Mouse (Mus musculus) cortical plate, adult 2 months (tissue): ENCODE measurements at regions not wholly inside any gene's neighbourhood (a gene's known extent, or its start where the extent isn't known, plus 50 kb on each side); places are given as distances from the start of the nearest gene placed in this dataset.

Experiments
- H3K27ac ChIP-seq: fragments of 200-500 bp; 2 replicates; pipeline ENCODE4 v1.5.1; 2012; ENCODE audit warnings: low read length, control low read depth, inconsistent platforms; ENCODE audit not compliant: insufficient read depth
- H3K4me1 ChIP-seq: fragments of 200-500 bp; 2 replicates; pipeline ENCODE4 v1.6.1; 2011; ENCODE audit warnings: low read length; ENCODE audit not compliant: control insufficient read depth, insufficient read depth
- H3K4me3 ChIP-seq: fragments of 200-500 bp; 2 replicates; pipeline ENCODE4 v1.5.1; 2011; ENCODE audit warnings: mild to moderate bottlenecking, low read length, control low read depth; ENCODE audit not compliant: insufficient read depth
- CTCF ChIP-seq: fragments of 200-500 bp; IDR thresholded peaks from 2 replicates; pipeline ENCODE4 v1.5.1; 2011; ENCODE audit warnings: mild to moderate bottlenecking, control low read depth, low read length; ENCODE audit not compliant: insufficient read depth; ENCODE audit errors: extremely low read depth
- POLR2A ChIP-seq: fragments of 200-500 bp; IDR thresholded peaks from 2 replicates; pipeline ENCODE4 v1.6.1; 2011; ENCODE audit warnings: mild to moderate bottlenecking, low read length, control low read depth; ENCODE audit not compliant: insufficient read depth; ENCODE audit errors: extremely low read depth

DNA sequence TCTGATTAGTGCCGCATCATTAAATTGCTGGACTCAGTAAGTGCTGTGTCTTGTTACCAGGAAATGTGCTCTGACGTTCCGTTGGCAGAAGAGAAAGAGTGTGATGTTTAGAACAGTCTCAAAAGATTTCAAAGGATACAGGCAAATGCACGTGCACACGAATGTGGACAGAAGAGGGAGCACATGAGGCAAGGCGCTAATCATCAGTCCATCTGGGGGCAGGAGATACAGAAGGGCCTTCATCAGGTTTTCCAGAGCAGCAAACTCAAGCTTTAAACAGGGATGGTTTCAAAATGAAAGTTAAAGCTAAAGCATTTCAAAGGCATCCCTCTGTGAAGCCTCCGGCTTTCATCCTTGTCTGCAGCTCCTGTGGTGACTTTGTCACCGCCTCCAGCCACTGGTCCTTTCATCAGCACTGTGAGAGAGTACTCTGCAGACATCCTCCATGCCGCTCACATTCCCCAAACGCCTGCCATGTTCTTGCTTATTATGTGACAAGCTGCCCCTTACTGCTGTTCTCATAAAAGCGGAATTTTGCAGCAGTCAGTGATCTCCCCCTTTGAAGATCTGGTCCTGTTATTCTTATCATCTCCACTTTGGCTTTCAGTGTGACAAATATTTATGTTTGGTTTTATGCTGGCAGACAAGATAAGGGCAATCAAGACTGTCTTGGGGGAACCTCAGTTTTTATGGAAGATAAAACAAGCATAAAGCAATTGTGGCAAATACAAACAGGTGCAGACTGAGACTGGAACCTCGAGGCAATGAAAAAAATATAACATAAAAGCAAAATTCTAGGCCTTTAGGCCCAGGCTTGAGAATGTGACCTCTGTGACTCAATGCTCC is 111.5 kb upstream of the Tmem150c start:
- H3K4me1 ChIP-seq: no peaks in the 10 kb centered on the region
- TF ChIP-seq POLR2A (no peak), CTCF (no peak)
- no peak overlapping the region for H3K27ac ChIP-seq
- H3K4me3 ChIP-seq: no peak overlapping the region

DNA sequence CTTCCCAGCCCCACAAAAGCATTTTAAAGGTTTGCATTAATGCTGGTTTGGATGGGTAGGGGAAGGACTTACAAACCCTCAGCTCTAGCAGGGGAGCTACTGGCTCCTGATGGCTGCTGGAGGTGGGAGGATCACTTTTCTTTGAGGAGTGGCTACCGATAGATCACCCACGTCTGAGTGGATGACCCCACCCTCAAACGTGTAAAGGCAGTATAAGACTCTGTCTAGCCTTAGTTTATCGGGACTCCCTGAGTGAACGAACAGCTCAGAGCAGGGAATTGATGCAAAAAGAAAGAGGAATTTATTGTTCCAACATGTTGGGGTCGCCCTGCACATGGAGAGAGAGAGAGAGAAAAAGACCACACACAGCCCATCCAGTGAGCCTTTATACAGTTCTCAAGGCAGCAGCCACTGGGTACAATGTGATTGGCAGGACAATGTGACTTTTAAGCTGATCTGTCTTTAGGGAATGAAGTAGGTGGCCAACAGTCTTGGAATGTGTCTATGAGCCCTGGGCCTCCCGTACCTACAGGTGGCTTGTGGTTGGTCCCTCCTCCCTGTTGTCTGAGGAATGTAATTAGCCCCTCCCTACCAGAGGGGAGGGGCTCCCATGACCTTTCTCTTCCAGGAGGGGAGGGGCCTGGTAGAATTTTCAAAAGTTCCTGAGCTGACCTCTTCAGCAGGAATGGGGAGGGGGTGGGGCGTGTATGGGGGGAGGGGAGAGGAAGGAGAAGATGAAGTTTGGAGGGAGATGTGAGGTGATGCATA is 108.7 kb upstream of the Tmem150c start:
- TF ChIP-seq POLR2A (no peak), CTCF (no peak)
- Histone ChIP-seq H3K4me3 (no peak overlapping the region), H3K27ac (no peak overlapping the region), H3K4me1 (no peaks in the 10 kb centered on the region)

DNA sequence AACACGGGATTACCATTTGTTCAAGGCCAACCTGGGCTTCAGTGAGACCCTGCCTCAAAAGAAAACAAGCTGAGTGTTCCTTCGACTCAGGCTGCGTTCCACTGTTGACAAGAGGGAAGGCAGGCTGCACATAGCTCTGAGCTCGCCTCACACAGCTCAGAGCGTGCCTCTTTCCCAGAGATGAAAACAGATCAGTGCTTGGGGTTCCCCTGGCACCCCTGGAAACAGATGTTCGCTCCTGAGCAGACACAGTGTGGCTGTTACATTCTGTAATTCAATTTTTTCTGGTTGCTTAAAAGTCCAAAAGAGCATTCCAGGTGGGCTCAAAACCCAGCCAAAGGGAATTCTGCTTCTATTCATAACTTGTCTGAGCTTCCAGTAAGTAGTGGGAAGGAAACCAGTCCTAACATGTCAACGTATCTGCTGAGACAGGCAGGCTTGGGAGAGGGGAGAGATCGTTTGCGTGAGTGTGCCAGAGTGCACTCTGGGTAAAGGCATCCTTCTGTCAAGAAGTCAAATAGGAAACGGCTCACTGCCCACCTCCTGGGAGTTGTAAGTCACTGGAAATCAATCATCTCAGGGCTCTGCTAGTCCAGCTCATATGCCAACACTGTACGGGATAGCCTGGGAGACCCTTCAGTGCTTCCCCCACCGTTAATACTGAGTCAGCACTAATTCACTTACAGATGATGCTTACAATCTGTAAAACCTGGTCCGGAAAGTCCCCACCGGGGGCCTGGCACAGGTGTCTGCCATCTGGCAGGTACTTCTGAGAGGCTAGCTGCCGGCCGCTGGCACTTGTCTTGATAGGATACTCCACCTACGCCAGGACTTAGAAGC is 107.3 kb upstream of the Tmem150c start:
- no peak for TF ChIP-seq POLR2A
- no peak for TF ChIP-seq CTCF
- Histone ChIP-seq H3K27ac (no peak overlapping the region), H3K4me3 (no peak overlapping the region), H3K4me1 (no peaks in the 10 kb centered on the region)

DNA sequence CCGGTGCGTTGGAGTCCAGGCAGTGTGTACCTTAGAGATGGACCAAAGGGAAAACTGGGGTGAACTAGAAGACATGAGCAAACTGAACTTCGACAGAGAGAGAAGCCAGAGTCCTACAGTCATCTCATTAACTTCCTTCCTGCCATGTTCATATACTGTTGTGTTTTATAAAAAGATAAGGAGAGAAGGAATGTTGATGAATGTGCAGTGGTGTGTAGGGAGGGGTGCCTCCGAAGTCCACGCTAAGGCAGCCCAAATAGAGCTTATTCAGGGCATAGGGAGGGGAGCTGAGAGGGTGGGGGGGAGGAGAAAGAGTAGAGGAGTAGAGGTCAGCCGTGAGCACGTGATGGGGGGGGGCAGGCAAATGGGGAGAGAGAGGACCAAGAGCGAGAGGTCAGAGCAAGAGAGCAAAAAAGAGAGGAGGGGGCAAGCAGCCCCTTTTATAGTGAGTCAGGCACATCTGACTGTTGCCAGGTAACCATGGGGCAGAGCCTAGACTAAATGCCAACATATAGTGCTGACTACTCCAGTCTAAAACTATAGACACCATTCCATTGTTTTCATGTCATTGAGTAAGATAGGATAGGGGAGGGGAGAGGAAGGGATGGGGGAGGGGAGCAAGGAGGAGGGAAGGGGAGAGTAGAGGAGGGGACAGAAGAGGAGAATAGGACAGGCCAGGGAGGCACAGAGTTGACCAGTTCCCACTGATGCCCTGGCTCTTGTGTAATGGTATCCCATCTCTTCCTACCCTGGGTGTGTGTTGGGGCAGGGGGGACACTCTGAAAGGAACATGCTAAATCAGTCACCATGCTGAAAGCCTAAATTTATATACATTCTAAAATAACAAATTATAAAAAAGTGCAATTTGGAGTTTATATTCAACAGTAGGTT is 100.4 kb upstream of the Tmem150c start:
- H3K27ac ChIP-seq: no peak overlapping the region
- TF ChIP-seq CTCF (no peak), POLR2A (no peak)

DNA sequence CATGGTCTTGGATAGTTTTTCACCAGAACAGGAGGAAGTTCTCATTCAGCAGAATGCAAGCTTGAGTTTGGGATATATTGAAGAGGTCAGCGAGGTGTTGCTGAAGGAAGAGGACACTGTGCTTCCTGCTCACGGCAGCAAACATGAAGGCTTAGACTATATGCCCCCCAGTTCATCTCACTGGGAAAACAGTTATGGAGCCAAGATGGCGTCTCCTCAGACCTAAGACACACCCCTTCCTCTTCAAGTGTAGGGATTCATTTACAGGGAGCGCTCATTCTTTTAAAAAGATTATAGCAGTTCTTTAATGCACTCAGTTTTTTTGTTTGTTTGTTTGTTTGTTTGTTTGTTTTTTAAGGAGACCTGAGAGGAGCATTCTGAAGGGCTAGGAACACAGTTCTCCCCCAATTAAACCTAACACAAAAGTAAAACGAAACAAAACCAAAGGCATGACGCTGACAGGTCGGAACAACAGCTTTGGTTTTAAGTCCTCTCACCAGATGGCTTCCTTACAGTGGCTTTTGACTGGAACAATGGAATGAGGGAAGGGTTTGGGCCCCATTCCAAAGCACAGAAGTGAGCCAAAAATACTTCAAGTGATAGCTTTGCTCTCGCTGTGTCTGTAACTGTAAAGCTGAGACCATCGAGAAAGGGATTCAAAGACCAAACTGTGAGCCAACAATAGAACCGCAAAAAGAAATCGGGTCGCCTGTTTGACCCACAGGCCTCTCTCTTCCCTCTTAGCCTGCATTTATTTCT is 99.5 kb upstream of the Tmem150c start:
- TF ChIP-seq POLR2A (no peak), CTCF (no peak)
- Histone ChIP-seq H3K4me3 (no peak overlapping the region), H3K27ac (no peak overlapping the region), H3K4me1 (no peaks in the 10 kb centered on the region)

More for the DNA sequence above, 100.4 kb upstream of the Tmem150c start:
- Histone ChIP-seq H3K4me1 (no peaks in the 10 kb centered on the region), H3K4me3 (no peak overlapping the region)

DNA sequence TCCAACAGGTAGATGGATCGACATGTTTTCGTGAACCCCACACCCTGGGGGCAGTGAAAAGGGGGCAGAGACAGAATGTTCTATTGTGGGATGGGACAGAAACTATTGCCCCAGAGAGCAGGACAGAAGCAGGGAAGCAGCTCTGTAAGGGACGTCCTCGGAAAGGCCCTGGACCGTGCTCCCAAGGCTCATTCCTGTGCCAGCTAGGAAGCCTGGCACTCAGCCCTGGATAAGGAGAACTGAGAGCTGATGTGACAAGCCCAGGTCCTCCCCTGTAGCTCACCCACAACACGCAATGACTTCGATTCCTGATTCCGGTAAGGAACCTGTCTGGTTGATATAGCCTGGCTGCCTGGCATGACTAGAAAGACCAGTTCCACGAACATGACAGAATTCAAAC is 95.7 kb upstream of the Tmem150c start:
- no peak overlapping the region for H3K4me3 ChIP-seq
- no peaks in the 10 kb centered on the region for H3K4me1 ChIP-seq
- no peak overlapping the region for H3K27ac ChIP-seq
- TF ChIP-seq POLR2A (no peak), CTCF (no peak)

DNA sequence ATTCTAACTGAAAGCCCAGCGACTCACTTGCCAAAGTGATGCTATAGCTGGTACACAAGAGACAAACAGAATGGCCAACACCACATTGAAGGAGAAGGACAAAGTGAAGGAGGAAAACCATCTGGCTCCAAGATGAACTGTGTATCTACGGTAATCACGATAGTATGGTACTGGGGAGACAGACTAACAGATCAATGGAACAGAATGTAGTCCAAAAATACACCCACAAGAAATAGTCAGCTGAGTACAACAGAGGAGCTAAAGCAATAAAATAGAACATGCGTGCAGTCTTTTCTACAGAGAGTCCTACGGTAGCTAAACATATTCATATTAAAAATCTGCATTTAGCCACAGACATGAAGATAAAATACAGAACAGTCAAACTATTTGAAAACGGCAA is 92.4 kb upstream of the Tmem150c start:
- Histone ChIP-seq H3K27ac (no peak overlapping the region), H3K4me3 (no peak overlapping the region), H3K4me1 (no peaks in the 10 kb centered on the region)
- TF ChIP-seq POLR2A (no peak), CTCF (no peak)

DNA sequence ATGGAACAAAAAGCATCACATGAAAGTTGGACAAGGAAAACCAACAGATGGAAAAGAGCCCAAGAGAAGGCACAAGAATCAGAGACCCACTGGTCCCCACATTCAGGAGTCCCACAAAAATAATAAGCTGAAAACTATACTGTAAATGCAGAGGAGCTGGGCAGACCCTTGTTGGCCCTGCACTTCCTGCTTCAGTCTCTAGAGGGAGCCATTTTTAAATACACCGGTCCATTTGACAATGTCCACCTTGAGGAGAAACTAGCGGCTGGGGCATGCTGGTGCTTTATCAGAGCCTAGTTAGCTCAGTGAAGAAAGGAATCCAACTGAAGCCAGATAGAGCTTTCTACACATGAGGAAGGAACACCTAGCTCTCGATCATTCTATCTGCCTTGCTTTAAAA is 90.1 kb upstream of the Tmem150c start:
- Histone ChIP-seq H3K27ac (no peak overlapping the region), H3K4me1 (no peaks in the 10 kb centered on the region), H3K4me3 (no peak overlapping the region)
- TF ChIP-seq CTCF (peak; percentile 18; the same call in 1 of the 2 replicates), POLR2A (no peak)
